Mouse (Mus musculus) forebrain, embryonic 16.5 days (tissue): ENCODE data around the gene Pld5. TPM values are rescaled to one million over a fixed set of nuclear protein-coding genes. Genes with fewer than 3 reads are reported as not detected.
"Not testable (repeated sequence)": the region's sequence is repeated elsewhere in the genome, so short reads cannot be mapped to it uniquely, and the experiment has no call there.

Experiments used
- ATAC-seq: fragments of 200-750 bp; cut with Nextera tagmentation; 2 replicates; pipeline ENCODE4 v1.8.0; 2017; ENCODE audit warnings: mild to moderate bottlenecking, moderate library complexity
- H3K27ac ChIP-seq: fragments of 300-500 bp; sonication (generic); 2 replicates; pipeline ENCODE4 v1.5.1; 2014; ENCODE audit warnings: low read length, control low read depth
- H3K27me3 ChIP-seq: fragments of 300-500 bp; sonication (generic); replicated peaks from 2 replicates; pipeline ENCODE4 v1.6.1; 2014; ENCODE audit warnings: low read length; ENCODE audit not compliant: control insufficient read depth, insufficient read depth
- H3K36me3 ChIP-seq: fragments of 300-500 bp; sonication (generic); 2 replicates; pipeline ENCODE4 v1.6.1; 2014; ENCODE audit not compliant: control insufficient read depth, insufficient read depth
- H3K4me1 ChIP-seq: fragments of 300-500 bp; sonication (generic); replicated peaks from 2 replicates; pipeline ENCODE4 v1.6.1; 2014; ENCODE audit warnings: low read length; ENCODE audit not compliant: control insufficient read depth, insufficient read depth
- H3K4me2 ChIP-seq: fragments of 300-500 bp; sonication (generic); 2 replicates; pipeline ENCODE4 v1.6.1; 2014; ENCODE audit warnings: mild to moderate bottlenecking, low read length, control low read depth
- H3K4me3 ChIP-seq: fragments of 300-500 bp; sonication (generic); replicated peaks from 2 replicates; pipeline ENCODE4 v1.5.1; 2014; ENCODE audit warnings: mild to moderate bottlenecking, low read length, control low read depth
- H3K9ac ChIP-seq: fragments of 300-500 bp; sonication (generic); replicated peaks from 2 replicates; pipeline ENCODE4 v1.6.1; 2014; ENCODE audit warnings: low read depth, low read length, control low read depth
- H3K9me3 ChIP-seq: fragments of 300-500 bp; sonication (generic); 2 replicates; pipeline ENCODE4 v1.6.1; 2016; ENCODE audit warnings: low read length; ENCODE audit not compliant: control insufficient read depth
- WGBS: fragments of 180-500 bp; shearing (Covaris S2); extraction: QIAGEN DNeasy Blood & Tissue Kit; methylation state at CpG from one replicate; pipeline ENCODE4 v1.1.7; 2014; 5-methylcytosine and 5-hydroxymethylcytosine counted together
- polyA plus RNA-seq: library from polyadenylated mRNA; unstranded; fragments of >200 nt; fragmentation: Nextera tagmentation; extraction: Ambion mirVana; gene quantifications from 2 replicates; pipeline ENCODE4 v1.2.1, GENCODE M21; 2015

Pld5 gene
- polyA plus RNA-seq, 1 experiment from 2014 or later = 1.6 TPM

- no peaks in the 10 kb centered on the region for H3K27me3 ChIP-seq
- no peaks in the 10 kb centered on the region for H3K4me1 ChIP-seq
- H3K27ac ChIP-seq = no peak overlapping the region
- no peak overlapping the region for H3K4me2 ChIP-seq
- no peak overlapping the region for H3K4me3 ChIP-seq
- H3K36me3 ChIP-seq = no peaks in the 10 kb centered on the region
- no peak overlapping the region for H3K9ac ChIP-seq
- H3K9me3 ChIP-seq = no peaks in the 10 kb centered on the region
- no peak for ATAC-seq
Observed at GRCm38 (mm10) chr1:176011072-176011471, 264.0 kb downstream of the Pld5 start.

GRCm38 (mm10) chr1:176008411-176008810 lies 266.7 kb downstream of the Pld5 start:
- 82% methylated on average over 2 of the region's 2 CpGs for WGBS
- Histone ChIP-seq H3K9me3 (no peaks in the 10 kb centered on the region), H3K4me3 (no peak overlapping the region), H3K4me2 (no peak overlapping the region), H3K36me3 (no peaks in the 10 kb centered on the region), H3K4me1 (no peaks in the 10 kb centered on the region), H3K9ac (no peak overlapping the region), H3K27me3 (no peaks in the 10 kb centered on the region), H3K27ac (no peak overlapping the region)
- no peak for ATAC-seq

- no peaks in the 10 kb centered on the region for H3K36me3 ChIP-seq
- 79% methylated on average over 5 of the region's 5 CpGs for WGBS
- no peaks in the 10 kb centered on the region for H3K27me3 ChIP-seq
- H3K9ac ChIP-seq = no peak overlapping the region
- ATAC-seq = no peak
- no peak overlapping the region for H3K27ac ChIP-seq
- peaks cover 8% of the 10 kb centered on the region; the same call in 1 of the 2 replicates for H3K4me1 ChIP-seq
- no peak overlapping the region for H3K4me2 ChIP-seq
- no peaks in the 10 kb centered on the region for H3K9me3 ChIP-seq
- H3K4me3 ChIP-seq = no peak overlapping the region
Observed at GRCm38 (mm10) chr1:176000599-176000998, 274.5 kb downstream of the Pld5 start.

- no peaks in the 10 kb centered on the region for H3K27me3 ChIP-seq
- H3K27ac ChIP-seq = no peak overlapping the region
- no peak for ATAC-seq
- 47% methylated on average over 7 of the region's 7 CpGs for WGBS
- no peaks in the 10 kb centered on the region for H3K9me3 ChIP-seq
- H3K9ac ChIP-seq = no peak overlapping the region
- no peak overlapping the region for H3K4me3 ChIP-seq
- H3K4me1 ChIP-seq = peaks cover 8% of the 10 kb centered on the region; the same call in 1 of the 2 replicates
- H3K4me2 ChIP-seq = no peak overlapping the region
- no peaks in the 10 kb centered on the region for H3K36me3 ChIP-seq
Observed at GRCm38 (mm10) chr1:175997076-175997651, 277.9 kb downstream of the Pld5 start.

GRCm38 (mm10) chr1:175988912-175989311 lies 286.2 kb downstream of the Pld5 start:
- Histone ChIP-seq H3K9ac (no peak overlapping the region), H3K4me1 (no peaks in the 10 kb centered on the region), H3K4me3 (no peak overlapping the region), H3K9me3 (0 out of 2 replicates have a peak, but pooled peaks cover 4% of the 10 kb centered on the region), H3K4me2 (no peak overlapping the region), H3K27me3 (no peaks in the 10 kb centered on the region), H3K36me3 (no peaks in the 10 kb centered on the region), H3K27ac (no peak overlapping the region)
- no peak for ATAC-seq
- WGBS = 83% methylated on average over 4 of the region's 4 CpGs

- H3K4me2 ChIP-seq = no peak overlapping the region
- H3K9ac ChIP-seq = no peak overlapping the region
- 92% methylated on average over 5 of the region's 5 CpGs for WGBS
- no peaks in the 10 kb centered on the region for H3K36me3 ChIP-seq
- H3K4me1 ChIP-seq = no peaks in the 10 kb centered on the region
- no peak overlapping the region for H3K4me3 ChIP-seq
- no peak for ATAC-seq
- no peak overlapping the region for H3K27ac ChIP-seq
- H3K9me3 ChIP-seq = 0 out of 2 replicates have a peak, but pooled peaks cover 4% of the 10 kb centered on the region
- H3K27me3 ChIP-seq = no peaks in the 10 kb centered on the region
Observed at GRCm38 (mm10) chr1:175988448-175988847, 286.7 kb downstream of the Pld5 start.

- H3K4me3 ChIP-seq, H3K36me3 ChIP-seq, H3K4me1 ChIP-seq, H3K4me2 ChIP-seq, ATAC-seq, H3K9me3 ChIP-seq, H3K9ac ChIP-seq, H3K27ac ChIP-seq, H3K27me3 ChIP-seq: not testable (repeated sequence)
- WGBS = 97% methylated on average over 7 of the region's 7 CpGs
Observed at GRCm38 (mm10) chr1:175979014-175979413, 296.1 kb downstream of the Pld5 start, which contains the start of gene Rbm8a2. Rbm8a2 (minus strand) TSS chr1:175979114.

- no peaks in the 10 kb centered on the region for H3K36me3 ChIP-seq
- no peak overlapping the region for H3K27ac ChIP-seq
- no peaks in the 10 kb centered on the region for H3K27me3 ChIP-seq
- H3K9ac ChIP-seq = no peak overlapping the region
- ATAC-seq = peak; percentile 65
- no peak overlapping the region for H3K4me3 ChIP-seq
- no peaks in the 10 kb centered on the region for H3K9me3 ChIP-seq
- 16% methylated on average over 5 of the region's 5 CpGs for WGBS
- no peak overlapping the region for H3K4me2 ChIP-seq
- H3K4me1 ChIP-seq = no peaks in the 10 kb centered on the region
Observed at GRCm38 (mm10) chr1:175970710-175971109, 304.4 kb downstream of the Pld5 start.

- H3K27me3 ChIP-seq = no peaks in the 10 kb centered on the region
- WGBS = 83% methylated on average over 5 of the region's 5 CpGs
- no peaks in the 10 kb centered on the region for H3K36me3 ChIP-seq
- no peak overlapping the region for H3K9ac ChIP-seq
- no peak overlapping the region for H3K27ac ChIP-seq
- no peaks in the 10 kb centered on the region for H3K9me3 ChIP-seq
- no peak overlapping the region for H3K4me2 ChIP-seq
- no peak overlapping the region for H3K4me3 ChIP-seq
- 0 out of 2 replicates have a peak, but pooled peaks have one; percentile 39 for ATAC-seq
- no peaks in the 10 kb centered on the region for H3K4me1 ChIP-seq
Observed at GRCm38 (mm10) chr1:175967004-175967745, 307.9 kb downstream of the Pld5 start.
